Mouse (Mus musculus) layer of hippocampus, adult 2 months (tissue): ENCODE results near the gene Olfr1454. TPM values are rescaled to one million over a fixed set of nuclear protein-coding genes. Genes with fewer than 3 reads are reported as not detected.

Experiments
- DNase-seq, 2 experiments: peaks; one replicate each; pipeline ENCODE4 v3.0.0; 2022; ENCODE audit warnings: low spot score in 2 of 2
- H3K27ac ChIP-seq: fragments of 200-600 bp; 2 replicates; pipeline ENCODE4 v1.8.1; 2022
- H3K4me3 ChIP-seq: fragments of 200-600 bp; 2 replicates; pipeline ENCODE4 v1.8.1; 2022; ENCODE audit warnings: mild to moderate bottlenecking
- CTCF ChIP-seq: fragments of 200-600 bp; conservative IDR thresholded peaks from 2 replicates; pipeline ENCODE4 v1.8.1; 2022; ENCODE audit warnings: antibody characterized with exemption, mild to moderate bottlenecking, moderate library complexity
- long read RNA-seq, 2 experiments: library from polyadenylated mRNA; stranded (forward); transcript quantifications; one replicate each; pipeline ENCODE4 v2.0.0; 2021; ENCODE audit warnings: borderline mapping rate in 2 of 2
- total RNA-seq, 2 experiments: library from RNA; stranded (reverse); gene quantifications; 2 replicates each; pipeline ENCODE4 v1.2.3; 2021

The Olfr1454 gene
- not detected for total RNA-seq
- long read RNA-seq, experiment 1, result 0 reads
- long read RNA-seq, experiment 2, result 0 reads

GRCm38 (mm10) chr19:13060310-13060709 lies at the start of gene Olfr1454:
TSS of gene Olfr1454 (plus strand) at chr19:13060610.
- DNase-seq, result no peak
- H3K27ac ChIP-seq, result no peak within 1 kb of the TSS
- H3K4me3 ChIP-seq, result no peak within 1 kb of the TSS
- no peak for TF ChIP-seq CTCF

GRCm38 (mm10) chr19:13028227-13028626 lies 32.2 kb upstream of the Olfr1454 start, which contains the start of gene Olfr1453:
TSS of gene Olfr1453 (minus strand) at chr19:13028327.
- no peak within 1 kb of the TSS for H3K27ac ChIP-seq
- no peak for TF ChIP-seq CTCF

GRCm38 (mm10) chr19:13093908-13094307 lies 33.5 kb downstream of the Olfr1454 start:
- DNase-seq, result no peak
- H3K27ac ChIP-seq, result no peak overlapping the region
- no peak for TF ChIP-seq CTCF
- no peak overlapping the region for H3K4me3 ChIP-seq

More at GRCm38 (mm10) chr19:13028227-13028626, 32.2 kb upstream of the Olfr1454 start, which contains the start of gene Olfr1453:
- H3K4me3 ChIP-seq, result no peak within 1 kb of the TSS
- no peak for DNase-seq

GRCm38 (mm10) chr19:13097791-13098190 lies 37.4 kb downstream of the Olfr1454 start, which contains the start of gene Olfr1457:
TSS of gene Olfr1457 (minus strand) at chr19:13097891.
- no peak for TF ChIP-seq CTCF
- DNase-seq, result no peak
- Histone ChIP-seq H3K4me3 (no peak within 1 kb of the TSS), H3K27ac (no peak within 1 kb of the TSS)

GRCm38 (mm10) chr19:13106675-13107074 lies 46.3 kb downstream of the Olfr1454 start, which contains the start of gene Olfr1458:
TSS of gene Olfr1458 (minus strand) at chr19:13106775.
- H3K4me3 ChIP-seq, result no peak within 1 kb of the TSS
- no peak within 1 kb of the TSS for H3K27ac ChIP-seq
- no peak for TF ChIP-seq CTCF
- no peak for DNase-seq

Other genes with a start within 250 kb of the Olfr1454 start
- gene Gm5244, start 213.9 kb upstream of the Olfr1454 start, total RNA-seq, result not detected
- not detected for gene Olfr1444, start 203.3 kb upstream of the Olfr1454 start, total RNA-seq
- gene Olfr1445, start 176.8 kb upstream of the Olfr1454 start, total RNA-seq, result not detected
- gene Olfr1446, start 167.1 kb upstream of the Olfr1454 start, total RNA-seq, result not detected
- not detected for gene Olfr1447, start 156.9 kb upstream of the Olfr1454 start, total RNA-seq
- not detected for gene Olfr1448, start 136.2 kb upstream of the Olfr1454 start, total RNA-seq
- not detected for gene Olfr1449, start 129.8 kb upstream of the Olfr1454 start, total RNA-seq
- not detected for gene Olfr1450, start 110.4 kb upstream of the Olfr1454 start, total RNA-seq
- gene Olfr1451, start 65.6 kb upstream of the Olfr1454 start, total RNA-seq, result not detected
- gene Olfr1453, start 32.3 kb upstream of the Olfr1454 start, total RNA-seq, result not detected
- gene Olfr1457, start 37.3 kb downstream of the Olfr1454 start, total RNA-seq, result not detected
- not detected for gene Olfr1458, start 46.2 kb downstream of the Olfr1454 start, total RNA-seq
- under 1 TPM; 0.12 to 0.26 TPM for gene Olfr1459, start 88.9 kb downstream of the Olfr1454 start, total RNA-seq
- gene Olfr1461, start 102.4 kb downstream of the Olfr1454 start, total RNA-seq, result not detected
- not detected for gene Olfr1462, start 125.1 kb downstream of the Olfr1454 start, total RNA-seq
- not detected for gene Olfr1463, start 170.7 kb downstream of the Olfr1454 start, total RNA-seq